Mouse (Mus musculus): ENCODE data around the gene Lama5.
"Not testable (repeated sequence)": the region's sequence is repeated elsewhere in the genome, so short reads cannot be mapped to it uniquely, and the experiment has no call there.

The Lama5 gene

GRCm38 (mm10) chr2:180198782-180199181 lies 26.9 kb downstream of the Lama5 start:
- no peak for DNase-seq (ENCODE audit: low read depth, low spot score)

- DNase-seq (ENCODE audit: low read depth, low spot score): no peak
Observed at GRCm38 (mm10) chr2:180197323-180198037, 28.2 kb downstream of the Lama5 start.

- peak; percentile 75 for DNase-seq (ENCODE audit: low read depth, low spot score)
Observed at GRCm38 (mm10) chr2:180196610-180197322, 28.9 kb downstream of the Lama5 start.

- no peak for DNase-seq (ENCODE audit: low read depth, low spot score)
Observed at GRCm38 (mm10) chr2:180187362-180187761, 38.3 kb downstream of the Lama5 start.

- DNase-seq (ENCODE audit: low read depth, low spot score): no peak
Observed at GRCm38 (mm10) chr2:180185686-180186085, 40.0 kb downstream of the Lama5 start.

- no peak for DNase-seq (ENCODE audit: low read depth, low spot score)
Observed at GRCm38 (mm10) chr2:180184752-180185109, 40.9 kb downstream of the Lama5 start.

GRCm38 (mm10) chr2:180184011-180184751 lies 41.5 kb downstream of the Lama5 start:
- peak; percentile 17 for DNase-seq (ENCODE audit: low read depth, low spot score)

- DNase-seq (ENCODE audit: low read depth, low spot score): no peak
Observed at GRCm38 (mm10) chr2:180181542-180181941, 44.1 kb downstream of the Lama5 start.

GRCm38 (mm10) chr2:180175725-180176124 lies 49.9 kb downstream of the Lama5 start:
- no peak for DNase-seq (ENCODE audit: low read depth, low spot score)

GRCm38 (mm10) chr2:180174121-180174520 lies 51.5 kb downstream of the Lama5 start:
- DNase-seq (ENCODE audit: low read depth, low spot score): no peak

GRCm38 (mm10) chr2:180173711-180174110 lies 51.9 kb downstream of the Lama5 start:
- not testable (repeated sequence) for DNase-seq (ENCODE audit: low read depth, low spot score)

- peak; percentile 51 for DNase-seq (ENCODE audit: low read depth, low spot score)
Observed at GRCm38 (mm10) chr2:180173163-180173562, 52.5 kb downstream of the Lama5 start.

GRCm38 (mm10) chr2:180172152-180172551 lies 53.5 kb downstream of the Lama5 start:
- no peak for DNase-seq (ENCODE audit: low read depth, low spot score)

- no peak for DNase-seq (ENCODE audit: low read depth, low spot score)
Observed at GRCm38 (mm10) chr2:180171522-180172070, 54.1 kb downstream of the Lama5 start.

GRCm38 (mm10) chr2:180170806-180171521 lies 54.7 kb downstream of the Lama5 start, which contains the start of gene Adrm1:
Adrm1 (plus strand) TSS chr2:180171485.
- DNase-seq (ENCODE audit: low read depth, low spot score): peak; percentile 98

GRCm38 (mm10) chr2:180170151-180170805 lies 55.4 kb downstream of the Lama5 start:
- DNase-seq (ENCODE audit: low read depth, low spot score): no peak

- no peak for DNase-seq (ENCODE audit: low read depth, low spot score)
Observed at GRCm38 (mm10) chr2:180166869-180167268, 58.8 kb downstream of the Lama5 start.

GRCm38 (mm10) chr2:180165855-180166254 lies 59.8 kb downstream of the Lama5 start:
- DNase-seq (ENCODE audit: low read depth, low spot score): no peak

GRCm38 (mm10) chr2:180158627-180159026 lies 67.0 kb downstream of the Lama5 start:
- DNase-seq (ENCODE audit: low read depth, low spot score): no peak

- no peak for DNase-seq (ENCODE audit: low read depth, low spot score)
Observed at GRCm38 (mm10) chr2:180154796-180155195, 70.9 kb downstream of the Lama5 start.

GRCm38 (mm10) chr2:180148551-180148950 lies 77.1 kb downstream of the Lama5 start:
- no peak for DNase-seq (ENCODE audit: low read depth, low spot score)

Data from ZHBTc4 (cell line).